Mouse (Mus musculus) thymus, postnatal 14 days (tissue): ENCODE data around the gene Intu.

Source experiments
- DNase-seq: peaks from one replicate; pipeline ENCODE4 v3.0.0; 2021

The Intu gene

GRCm38 (mm10) chr3:40527976-40528950, 2.8 kb upstream of the Intu start:
- no peak for DNase-seq

GRCm38 (mm10) chr3:40528958-40529357, 2.1 kb upstream of the Intu start:
- no peak for DNase-seq

- DNase-seq: no peak
Measured at GRCm38 (mm10) chr3:40530845-40531244, 241 bp upstream of the Intu start.

- DNase-seq: no peak
Measured at GRCm38 (mm10) chr3:40532256-40532655, 1.2 kb downstream of the Intu start.

- DNase-seq: no peak
Measured at GRCm38 (mm10) chr3:40534141-40534540, 3.1 kb downstream of the Intu start.

- peak; percentile 92 for DNase-seq
Measured at GRCm38 (mm10) chr3:40540567-40541554, 9.8 kb downstream of the Intu start.

- no peak for DNase-seq
Measured at GRCm38 (mm10) chr3:40546621-40547020, 15.5 kb downstream of the Intu start.

GRCm38 (mm10) chr3:40652941-40653352, 121.9 kb downstream of the Intu start:
- peak; percentile 70 for DNase-seq

GRCm38 (mm10) chr3:40653582-40653981, 122.5 kb downstream of the Intu start:
- DNase-seq: peak; percentile 6

GRCm38 (mm10) chr3:40654028-40654427, 122.9 kb downstream of the Intu start:
- DNase-seq: no peak

GRCm38 (mm10) chr3:40655571-40655970, 124.5 kb downstream of the Intu start:
- no peak for DNase-seq

GRCm38 (mm10) chr3:40656339-40656738, 125.3 kb downstream of the Intu start:
- no peak for DNase-seq

GRCm38 (mm10) chr3:40660231-40660630, 129.1 kb downstream of the Intu start:
- DNase-seq: no peak

GRCm38 (mm10) chr3:40666109-40666508, 135.0 kb downstream of the Intu start:
- DNase-seq: no peak

GRCm38 (mm10) chr3:40666861-40667719, 136.0 kb downstream of the Intu start:
- DNase-seq: no peak

GRCm38 (mm10) chr3:40668889-40669288, 137.8 kb downstream of the Intu start:
- no peak for DNase-seq

GRCm38 (mm10) chr3:40669395-40669794, 138.3 kb downstream of the Intu start:
- DNase-seq: no peak

- DNase-seq: no peak
Measured at GRCm38 (mm10) chr3:40673515-40673914, 142.4 kb downstream of the Intu start.

GRCm38 (mm10) chr3:40674873-40675405, 143.9 kb downstream of the Intu start:
- DNase-seq: no peak

GRCm38 (mm10) chr3:40678856-40679255, 147.8 kb downstream of the Intu start:
- no peak for DNase-seq

- no peak for DNase-seq
Measured at GRCm38 (mm10) chr3:40682404-40682803, 151.3 kb downstream of the Intu start.

GRCm38 (mm10) chr3:40683171-40683570, 152.1 kb downstream of the Intu start:
- no peak for DNase-seq
